Mouse (Mus musculus) embryonic fibroblast, embryonic 13.5 days (primary cell): ENCODE measurements around the gene Plbd1.

ENCODE experiments used
- CTCF ChIP-seq: IDR thresholded peaks from 2 replicates; pipeline ENCODE4 v1.5.1; 2011; ENCODE audit warnings: mild to moderate bottlenecking, control low read depth, low read length, moderate library complexity, borderline replicate concordance; ENCODE audit not compliant: insufficient read depth
- POLR2A ChIP-seq: IDR thresholded peaks from 2 replicates; pipeline ENCODE4 v1.6.1; 2011; ENCODE audit warnings: low read depth, mild to moderate bottlenecking, control low read depth, low read length, moderate library complexity

DNA sequence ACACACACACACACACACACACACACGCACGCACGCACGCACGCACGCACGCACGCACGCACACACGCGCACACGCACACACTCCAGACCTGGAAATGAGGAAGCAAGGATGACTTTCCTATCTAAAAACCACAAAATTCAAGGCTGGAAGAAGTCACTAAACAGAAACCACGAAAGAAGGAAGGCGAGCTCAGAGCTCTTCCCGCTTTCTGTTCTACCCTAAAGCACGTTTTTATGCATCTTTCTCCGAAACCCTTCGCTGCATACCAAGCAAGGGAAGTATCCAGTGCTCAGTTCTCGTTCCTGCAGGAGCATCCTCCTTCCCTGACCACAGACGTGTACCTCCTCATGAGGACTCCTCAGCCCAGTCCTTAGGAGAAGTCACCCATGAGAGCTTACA, 7.3 kb downstream of the Plbd1 start:
- TF ChIP-seq CTCF: no peak
- TF ChIP-seq POLR2A: no peak
